Mouse (Mus musculus) heart, embryonic 14.5 days (tissue): ENCODE measurements at regions not wholly inside any gene's neighbourhood (a gene's known extent, or its start where the extent isn't known, plus 50 kb on each side); places are given as distances from the start of the nearest gene placed in this dataset.

Experiments used
- ATAC-seq: fragments of 200-750 bp; cut with Nextera tagmentation; 2 replicates; pipeline ENCODE4 v1.8.0; 2017; ENCODE audit warnings: low read depth, moderate TSS enrichment; ENCODE audit not compliant: insufficient number of reproducible peaks, insufficient read depth, low FRiP score
- H3K27ac ChIP-seq, 2 experiments: fragments of 200-500 bp in 1 of 2; fragments of 300-500 bp in 1 of 2; sonication (generic) in 1 of 2; replicated peaks in 1 of 2; 2 replicates each; pipeline ENCODE4 v1.5.1; 2012 to 2014; ENCODE audit warnings: low read depth in 2 of 2, low read length in 2 of 2, control low read depth in 1 of 2, mild to moderate bottlenecking in 1 of 2, mixed read lengths in 1 of 2; ENCODE audit not compliant: control insufficient read depth in 1 of 2, insufficient read depth in 1 of 2
- H3K27me3 ChIP-seq: fragments of 300-500 bp; sonication (generic); 2 replicates; pipeline ENCODE4 v1.6.1; 2014; ENCODE audit warnings: mild to moderate bottlenecking, low read length, control low read depth; ENCODE audit not compliant: control insufficient read depth, insufficient read depth
- H3K36me3 ChIP-seq: fragments of 300-500 bp; sonication (generic); 2 replicates; pipeline ENCODE4 v1.6.1; 2014; ENCODE audit warnings: mild to moderate bottlenecking, control low read depth, low read length, mixed read lengths; ENCODE audit not compliant: control insufficient read depth, insufficient read depth
- H3K4me1 ChIP-seq, 2 experiments: fragments of 200-500 bp in 1 of 2; fragments of 300-500 bp in 1 of 2; sonication (generic) in 1 of 2; 2 replicates each; pipeline ENCODE4 v1.6.1; 2012 to 2014; ENCODE audit warnings: low read length in 2 of 2, control low read depth in 1 of 2, mixed read lengths in 1 of 2; ENCODE audit not compliant: control insufficient read depth in 2 of 2, insufficient read depth in 2 of 2
- H3K4me2 ChIP-seq: fragments of 300-500 bp; sonication (generic); 2 replicates; pipeline ENCODE4 v1.6.1; 2014; ENCODE audit warnings: mild to moderate bottlenecking, low read length
- H3K4me3 ChIP-seq, 2 experiments: fragments of 200-500 bp in 1 of 2; fragments of 300-500 bp in 1 of 2; sonication (generic) in 1 of 2; 2 replicates each; pipeline ENCODE4 v1.5.1; 2012 to 2014; ENCODE audit warnings: low read length in 2 of 2, mild to moderate bottlenecking in 2 of 2, control low read depth in 1 of 2, low read depth in 1 of 2, moderate library complexity in 1 of 2; ENCODE audit not compliant: control insufficient read depth in 1 of 2, insufficient read depth in 1 of 2
- H3K9ac ChIP-seq: fragments of 300-500 bp; sonication (generic); 2 replicates; pipeline ENCODE4 v1.6.1; 2014; ENCODE audit warnings: mild to moderate bottlenecking, low read length
- H3K9me3 ChIP-seq: fragments of 300-500 bp; sonication (generic); 2 replicates; pipeline ENCODE4 v1.6.1; 2016; ENCODE audit warnings: low read length, control low read depth; ENCODE audit not compliant: control insufficient read depth
- WGBS: fragments of 180-500 bp; shearing (Covaris S2); extraction: QIAGEN DNeasy Blood & Tissue Kit; methylation state at CpG from one replicate; pipeline ENCODE4 v1.1.7; 2014; 5-methylcytosine and 5-hydroxymethylcytosine counted together

DNA sequence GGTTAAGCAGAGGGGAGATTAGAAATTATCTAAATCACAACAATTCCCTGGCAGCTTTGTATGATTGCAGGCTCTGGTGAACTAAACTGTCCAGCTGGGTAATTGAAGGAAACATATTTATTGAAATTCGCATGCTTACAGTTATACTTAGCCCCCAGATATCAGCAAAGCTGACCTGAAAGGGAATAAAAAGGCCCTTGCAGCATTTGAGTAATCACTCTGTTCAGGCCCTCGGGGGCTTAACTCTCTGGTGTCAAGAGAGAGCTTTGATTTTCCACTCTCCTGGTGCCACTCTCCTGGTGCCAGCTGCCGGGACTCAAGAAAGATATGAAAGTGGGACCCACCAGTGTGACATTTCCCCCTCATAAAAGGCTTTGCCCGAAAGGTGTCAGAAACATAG is 98.0 kb upstream of the Pirt start:
- ATAC-seq, result 0 out of 2 replicates have a peak, but pooled peaks have one; percentile 6
- H3K27me3 ChIP-seq, result no peaks in the 10 kb centered on the region

DNA sequence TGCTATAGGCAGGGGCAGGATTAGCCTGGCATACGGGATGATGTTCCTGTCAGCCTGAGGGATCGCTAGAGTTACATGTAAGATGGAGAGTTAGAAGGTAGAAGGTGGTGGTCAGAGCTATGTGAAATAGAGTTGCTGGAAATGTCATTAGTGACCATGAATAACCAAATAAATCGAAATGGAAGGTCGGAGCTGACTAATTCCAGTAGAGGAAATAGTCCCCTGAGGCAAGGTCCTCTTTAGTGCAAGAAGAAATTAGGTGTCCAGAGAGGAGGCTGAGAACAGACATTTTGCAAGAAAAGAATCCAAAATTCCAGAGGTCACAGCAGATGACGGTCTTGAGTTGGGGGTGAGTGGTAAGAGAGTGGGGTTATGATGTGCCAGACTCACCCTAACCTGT is 75.9 kb upstream of the Pirt start:
- Histone ChIP-seq H3K9ac (no peak overlapping the region), H3K9me3 (no peaks in the 10 kb centered on the region), H3K36me3 (no peaks in the 10 kb centered on the region), H3K4me2 (no peak overlapping the region), H3K4me3 (no peak overlapping the region), H3K27me3 (no peaks in the 10 kb centered on the region), H3K4me1 (peaks cover 3 to 5% of the 10 kb centered on the region in 2 experiments; a peak in 2 of 4 replicates), H3K27ac (no peak overlapping the region)
- ATAC-seq, result no peak
- 74% methylated on average over 5 of the region's 5 CpGs for WGBS

More for the DNA sequence above, 98.0 kb upstream of the Pirt start:
- Histone ChIP-seq H3K4me2 (no peak overlapping the region), H3K27ac (no peak overlapping the region; a peak in 1 of 4 replicates), H3K4me3 (no peak overlapping the region), H3K9me3 (no peaks in the 10 kb centered on the region), H3K36me3 (no peaks in the 10 kb centered on the region), H3K4me1 (peaks cover 7 to 9% of the 10 kb centered on the region in 2 experiments; a peak in 3 of 4 replicates), H3K9ac (no peak overlapping the region)
- WGBS, result 16% methylated on average over 4 of the region's 4 CpGs

DNA sequence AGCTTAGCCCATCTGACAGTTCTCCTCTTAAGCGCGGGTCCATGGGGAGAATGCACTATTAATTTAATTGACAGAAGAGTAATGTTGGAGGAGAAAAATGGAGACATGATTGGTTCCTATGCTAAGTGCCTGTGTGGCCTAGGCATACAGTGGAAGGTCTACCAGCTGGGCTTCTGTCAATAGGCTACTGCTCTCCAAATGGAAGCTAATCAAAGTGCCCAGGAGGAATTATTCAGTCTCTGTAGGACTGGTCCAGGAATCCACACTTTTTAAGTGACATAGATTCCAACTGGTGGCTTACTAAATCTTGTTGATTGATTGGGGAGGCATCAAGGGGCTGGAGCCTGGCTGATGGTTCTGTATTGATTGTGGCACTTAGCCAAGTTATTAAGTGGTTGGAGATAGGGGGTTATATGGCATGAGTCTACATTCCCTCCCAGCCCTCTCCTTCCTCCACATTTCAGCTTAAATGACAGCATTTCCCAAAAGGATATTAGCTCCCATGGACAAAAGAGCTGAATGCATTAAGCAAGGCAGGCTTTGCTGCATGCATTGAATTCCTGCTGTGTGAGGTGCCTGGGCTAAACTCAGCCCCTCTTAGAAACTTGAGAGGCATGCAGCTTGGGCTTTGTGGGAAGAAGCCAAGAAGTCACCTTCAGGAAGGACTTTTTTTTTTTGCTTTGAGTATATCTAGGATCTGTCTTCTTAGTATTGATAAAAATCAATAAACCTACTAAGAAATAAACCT is 75.0 kb upstream of the Pirt start:
- Histone ChIP-seq H3K4me2 (no peak overlapping the region), H3K9me3 (no peaks in the 10 kb centered on the region), H3K4me3 (no peak overlapping the region), H3K27ac (no peak overlapping the region), H3K4me1 (peaks cover 3 to 5% of the 10 kb centered on the region in 2 experiments; a peak in 2 of 4 replicates), H3K27me3 (no peaks in the 10 kb centered on the region), H3K36me3 (no peaks in the 10 kb centered on the region), H3K9ac (no peak overlapping the region)
- WGBS, result 85% methylated on average over 2 of the region's 2 CpGs
- ATAC-seq, result no peak

DNA sequence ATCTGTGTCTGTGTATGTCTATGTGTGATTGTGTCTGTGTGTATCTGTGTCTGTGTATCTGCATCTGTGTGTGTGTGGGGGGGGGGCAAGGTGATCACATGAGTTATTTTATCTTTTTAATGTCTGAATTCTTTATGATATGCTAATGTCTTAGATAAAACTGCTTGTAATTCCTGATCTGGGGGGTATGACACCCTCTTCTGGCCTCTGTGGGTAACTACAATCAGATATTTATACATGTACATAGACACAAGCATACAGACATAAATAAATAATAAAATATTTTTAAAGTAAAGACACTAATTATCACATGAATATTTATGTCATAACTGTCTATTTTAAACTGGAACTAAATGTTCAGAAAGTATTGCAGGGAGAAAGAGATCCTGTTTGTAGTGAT is 66.5 kb upstream of the Pirt start:
- no peaks in the 10 kb centered on the region for H3K36me3 ChIP-seq
- no peak overlapping the region for H3K4me2 ChIP-seq
- no peaks in the 10 kb centered on the region for H3K9me3 ChIP-seq
- ATAC-seq, result no peak
- no peaks in the 10 kb centered on the region for H3K4me1 ChIP-seq
- H3K27me3 ChIP-seq, result no peaks in the 10 kb centered on the region
- H3K4me3 ChIP-seq, result no peak overlapping the region
- H3K9ac ChIP-seq, result no peak overlapping the region
- no peak overlapping the region for H3K27ac ChIP-seq

DNA sequence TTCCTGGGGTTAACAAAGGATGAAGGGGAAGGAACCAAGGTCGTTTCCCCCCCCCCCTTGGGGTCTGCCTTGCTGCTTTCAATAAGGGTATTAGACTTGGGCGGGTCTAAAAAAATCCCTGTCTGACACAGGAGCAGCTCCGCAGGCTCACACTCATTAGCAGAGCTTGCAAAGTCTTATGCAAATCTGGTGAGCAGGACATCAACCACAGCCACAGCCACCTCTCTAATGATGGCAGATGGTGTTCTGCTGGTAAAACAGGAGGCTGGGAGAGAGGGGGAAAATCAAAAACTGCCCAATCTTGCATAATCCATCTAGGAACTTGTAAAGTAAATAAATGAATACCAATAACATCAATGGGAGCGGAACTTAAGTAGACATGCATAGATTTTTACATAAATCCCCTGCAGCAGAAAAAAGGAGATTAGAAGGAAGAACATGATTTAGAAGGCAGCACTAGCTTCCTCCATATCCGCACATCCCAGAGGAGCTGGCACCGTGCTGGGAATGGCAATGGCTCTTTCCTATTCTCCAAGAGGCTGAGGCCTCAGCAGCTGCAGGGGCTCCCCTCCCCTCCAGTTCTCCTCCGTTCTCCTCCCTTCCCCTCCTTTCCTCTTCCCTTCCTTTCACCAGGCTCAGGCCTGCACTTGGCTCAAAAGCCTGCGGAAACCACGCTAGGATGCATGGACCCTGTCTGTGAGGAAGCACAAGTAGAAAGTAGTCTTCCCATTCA is 65.6 kb upstream of the Pirt start:
- Histone ChIP-seq H3K4me2 (no peak overlapping the region), H3K27ac (no peak overlapping the region), H3K4me3 (no peak overlapping the region), H3K9ac (no peak overlapping the region), H3K9me3 (no peaks in the 10 kb centered on the region), H3K4me1 (no peaks in the 10 kb centered on the region), H3K27me3 (no peaks in the 10 kb centered on the region), H3K36me3 (no peaks in the 10 kb centered on the region)
- no peak for ATAC-seq
- 45% methylated on average over 9 of the region's 9 CpGs for WGBS
